Mouse (Mus musculus): ENCODE data around the gene Grk6.

The Grk6 gene

DNA sequence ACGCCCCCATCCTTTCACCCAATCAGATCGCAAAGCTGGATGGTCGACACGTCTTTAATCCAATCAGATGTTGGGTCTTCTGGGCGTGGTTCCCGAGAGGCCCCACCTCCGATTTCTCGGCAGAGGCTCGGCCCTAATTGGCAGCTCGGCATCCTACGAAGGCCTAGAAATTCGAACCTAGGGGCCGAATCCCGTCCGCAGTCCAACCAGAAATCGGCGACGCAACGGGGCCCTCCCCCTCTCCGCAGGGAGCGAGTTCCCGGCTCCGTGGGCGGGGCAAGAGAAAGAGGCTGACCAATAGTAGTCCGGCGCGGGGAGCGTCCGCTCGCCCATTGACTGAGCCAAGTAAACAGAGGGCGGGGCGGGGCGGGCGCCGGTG lies at the start of gene Grk6:
Gene Grk6 (plus strand): TSS at position 136 of the 379 bp plus-strand sequence.
- peak; percentile 100 for DNase-seq

DNA sequence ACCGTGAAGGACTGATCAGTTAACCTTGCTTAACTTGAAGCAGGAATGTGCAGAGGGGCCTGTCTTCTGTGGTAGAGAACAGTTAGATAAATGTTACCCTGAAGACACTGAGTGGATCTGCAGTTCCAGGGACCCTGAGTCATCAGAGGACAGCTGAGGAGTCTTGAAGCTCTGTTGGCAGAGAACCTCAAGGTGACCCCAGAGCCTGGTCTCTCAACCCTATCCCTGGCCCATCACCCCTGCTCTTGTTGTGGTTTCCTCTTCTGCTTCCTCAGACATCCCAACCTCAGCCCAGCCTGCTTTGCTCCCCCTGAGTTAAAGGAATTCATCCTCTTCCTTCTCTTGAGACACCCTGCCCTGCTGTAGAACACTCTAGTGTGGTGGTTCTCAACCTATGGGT lies 46.8 kb upstream of the Grk6 start, which contains the start of gene Slc34a1:
Gene Slc34a1 (plus strand): TSS at position 100 of the 400 bp plus-strand sequence.
- no peak for DNase-seq

DNA sequence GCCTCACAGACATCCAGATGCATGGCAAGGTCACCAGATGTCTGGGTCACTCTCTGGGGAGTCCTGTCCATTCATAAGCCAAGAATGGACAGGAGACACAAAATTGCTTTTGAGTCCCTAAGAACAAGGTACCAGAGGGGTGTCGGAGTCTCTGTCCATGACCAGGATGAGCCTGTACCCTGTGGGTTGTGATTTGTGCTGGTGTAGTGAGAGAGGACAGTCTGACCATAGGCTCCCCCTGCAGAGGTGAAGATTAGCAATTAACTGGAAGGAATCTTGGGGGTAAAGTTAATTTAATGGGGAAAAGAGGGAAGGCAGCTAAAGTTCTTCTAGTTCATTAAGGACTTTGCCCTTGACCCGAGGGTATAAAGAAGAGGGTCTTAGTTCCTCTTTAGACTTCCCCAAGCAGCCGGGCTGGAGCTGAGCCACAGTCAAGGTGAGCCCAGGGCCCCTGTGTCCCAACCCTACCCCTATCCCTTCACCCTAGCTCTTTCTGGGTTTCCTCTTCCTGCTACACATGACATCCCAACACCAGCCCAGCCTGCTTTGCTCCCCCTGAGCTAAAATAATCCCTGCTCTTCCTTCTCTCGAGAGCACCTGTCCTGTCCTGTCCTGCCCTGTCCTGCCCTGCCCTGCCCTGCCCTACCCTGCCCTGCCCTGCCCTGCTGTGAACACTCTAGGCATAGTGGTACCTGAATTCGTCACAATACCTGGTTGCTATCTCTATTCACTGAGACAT lies 45.4 kb upstream of the Grk6 start:
- DNase-seq: no peak

DNA sequence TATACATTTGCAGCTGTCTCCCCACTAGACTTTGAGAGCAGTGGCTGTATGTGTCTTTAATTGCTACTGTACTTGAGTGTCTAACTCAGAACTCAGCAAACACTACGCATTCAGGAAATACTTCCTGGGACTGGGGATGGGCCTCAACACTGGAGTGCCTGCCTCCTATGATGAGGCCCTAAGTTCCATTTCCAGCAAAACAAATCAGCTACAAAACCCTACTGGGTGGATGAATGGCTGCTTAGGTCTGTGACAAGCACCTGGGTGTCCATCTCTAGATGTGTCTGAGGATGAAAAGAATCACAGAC lies 44.9 kb upstream of the Grk6 start:
- DNase-seq: no peak

DNA sequence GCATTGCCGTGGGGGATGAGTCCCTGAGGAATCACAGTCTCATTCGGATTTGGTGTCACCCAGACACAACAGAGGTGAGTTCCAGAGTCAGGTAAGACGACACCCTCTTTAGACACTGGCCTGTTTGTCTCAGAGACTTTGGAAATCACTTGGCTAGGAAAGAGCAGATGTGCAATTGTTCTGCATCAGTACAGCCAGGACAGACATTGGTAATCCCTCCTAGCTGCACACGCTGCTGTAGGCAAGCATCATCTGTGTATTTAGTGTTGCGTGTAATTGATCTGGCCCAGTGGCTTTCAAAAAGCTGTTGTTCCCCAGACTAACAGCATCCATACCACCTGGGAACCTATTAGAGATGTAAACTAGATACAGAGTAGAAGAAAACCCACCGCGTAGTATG lies 41.6 kb upstream of the Grk6 start:
- DNase-seq: no peak

DNA sequence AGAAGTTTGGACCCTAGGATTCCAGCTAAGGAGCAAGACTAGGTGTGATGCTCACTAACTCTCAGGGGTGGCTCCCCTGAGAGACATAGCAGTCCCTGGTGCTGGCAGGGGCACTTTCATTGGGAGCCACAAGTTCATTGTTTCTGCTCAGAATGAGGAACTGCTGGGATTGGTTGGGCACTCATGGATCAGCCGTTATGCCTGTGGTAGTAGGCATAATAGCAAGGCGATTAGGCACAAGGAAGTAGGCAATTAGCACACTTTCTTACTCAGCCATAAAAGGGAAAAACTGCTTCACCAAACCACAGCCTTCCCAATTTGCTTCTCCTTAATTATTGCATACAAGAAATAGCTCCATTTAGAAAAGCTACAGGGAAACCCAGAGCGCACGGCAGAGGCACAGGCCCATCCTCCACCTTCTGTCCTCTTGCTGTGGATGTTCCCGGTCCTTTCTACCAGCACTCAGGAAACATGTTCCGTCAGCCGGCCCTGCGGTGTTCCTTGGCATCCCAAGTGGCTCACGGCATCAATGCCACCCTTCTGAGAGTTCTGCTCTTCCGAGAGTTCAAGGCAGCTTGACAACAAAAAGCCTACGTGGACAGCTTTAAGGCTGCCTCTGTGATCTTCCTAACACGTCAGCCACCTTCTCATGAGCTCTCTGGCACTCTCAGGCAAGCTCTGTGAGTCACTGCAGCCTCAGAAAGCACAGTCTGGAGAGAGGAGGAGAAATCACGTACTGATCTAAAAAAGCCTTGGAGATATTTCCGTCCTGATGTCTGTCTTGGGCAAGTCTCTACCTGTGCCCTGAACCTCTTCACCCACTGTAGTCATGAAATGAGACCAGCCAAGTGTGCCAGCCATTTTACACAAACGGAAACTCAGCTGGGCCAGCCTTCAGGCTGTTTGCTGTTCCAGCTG lies 40.7 kb upstream of the Grk6 start:
- DNase-seq: no peak

DNA sequence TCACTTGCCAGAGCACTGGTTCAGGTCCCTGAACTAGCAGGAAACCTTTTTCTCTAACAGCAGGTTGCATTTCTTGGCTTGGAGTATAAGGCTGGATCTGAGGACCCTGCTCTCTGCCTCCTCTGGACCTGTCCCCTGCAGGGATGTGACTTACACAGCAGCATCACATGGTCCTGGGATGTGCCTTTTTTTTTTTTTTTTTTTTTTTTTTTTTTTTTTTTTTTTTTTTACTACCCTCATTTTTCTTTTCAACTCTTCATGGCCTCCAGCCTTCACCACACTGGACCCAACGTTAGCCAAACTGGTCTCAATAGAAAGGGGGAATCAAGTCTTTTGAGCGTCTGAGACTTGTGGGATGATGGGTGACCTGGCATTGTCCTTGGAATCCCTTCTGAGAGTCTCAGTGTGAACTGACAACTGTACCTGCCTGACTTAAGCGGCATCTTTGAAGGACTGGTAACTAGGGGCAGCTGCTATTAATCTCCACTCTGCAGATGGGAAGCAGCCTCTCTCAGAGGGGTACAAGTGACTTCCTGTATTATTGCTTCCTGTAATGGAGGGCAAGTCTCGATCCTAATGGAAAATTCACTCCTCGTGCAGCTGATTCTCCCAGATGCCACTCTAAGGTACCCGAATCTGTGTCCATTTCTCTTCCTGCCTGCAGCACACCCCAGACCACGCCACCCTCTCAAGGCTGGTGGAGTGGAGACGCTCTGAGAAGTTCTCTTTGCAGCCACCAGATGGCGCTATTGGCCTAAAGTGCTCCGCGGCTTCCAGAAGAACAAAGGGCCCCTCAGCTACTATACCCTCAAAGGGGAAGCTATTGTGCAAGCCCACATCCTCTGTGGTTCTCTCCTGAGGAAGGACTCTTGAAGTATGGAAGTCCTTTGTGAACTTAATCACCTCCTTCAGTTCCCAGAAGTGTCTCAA lies 39.8 kb upstream of the Grk6 start:
- peak; percentile 64 to 72 for DNase-seq

DNA sequence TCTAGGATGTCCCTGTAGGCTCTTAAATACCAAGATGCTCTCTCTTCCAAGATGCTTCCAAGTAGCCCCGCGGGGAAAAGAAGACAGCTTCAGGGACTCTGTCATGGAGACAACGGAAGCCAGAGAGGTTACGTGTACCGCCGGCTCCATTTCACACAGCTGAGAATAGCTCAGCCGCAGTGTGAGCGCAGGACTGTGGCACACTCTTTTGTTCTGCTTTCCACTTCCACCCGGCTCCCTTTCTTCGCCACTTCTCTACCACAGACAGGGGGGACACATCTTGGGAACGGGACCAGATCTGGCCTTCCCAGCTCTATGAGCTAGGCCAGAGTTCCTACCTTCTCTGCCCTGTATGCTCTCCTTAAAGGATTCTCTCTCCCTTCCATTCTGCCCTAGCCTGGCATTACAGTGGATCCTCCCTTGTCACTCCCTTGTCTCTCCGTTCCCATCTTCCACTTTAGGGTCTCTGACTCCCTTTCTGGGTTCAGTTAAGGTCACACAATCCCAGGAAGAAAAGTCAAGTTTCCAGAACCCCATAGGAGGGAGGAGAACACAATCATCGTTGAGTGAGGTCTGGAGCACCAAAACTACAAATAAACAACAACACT lies 39.0 kb upstream of the Grk6 start:
- DNase-seq: no peak

DNA sequence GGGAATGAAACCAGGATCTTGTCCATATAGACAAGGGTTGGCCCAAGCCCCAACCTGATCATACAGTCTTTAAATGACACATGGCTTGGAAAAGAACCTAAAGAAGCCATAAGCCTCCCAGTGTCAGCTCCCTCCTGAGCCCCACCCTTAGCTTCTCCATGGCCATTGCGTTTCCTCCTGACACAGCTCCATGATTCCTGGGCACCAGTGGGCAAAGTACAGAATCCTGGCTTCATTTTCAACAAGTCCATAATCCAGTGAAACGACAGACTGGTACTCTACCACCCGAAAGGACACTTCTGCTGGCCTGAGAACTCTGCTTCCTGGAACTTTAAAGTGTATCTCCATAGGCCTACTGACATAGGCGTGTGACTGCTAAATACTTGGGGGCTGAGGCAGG lies 37.5 kb upstream of the Grk6 start:
- DNase-seq: no peak

DNA sequence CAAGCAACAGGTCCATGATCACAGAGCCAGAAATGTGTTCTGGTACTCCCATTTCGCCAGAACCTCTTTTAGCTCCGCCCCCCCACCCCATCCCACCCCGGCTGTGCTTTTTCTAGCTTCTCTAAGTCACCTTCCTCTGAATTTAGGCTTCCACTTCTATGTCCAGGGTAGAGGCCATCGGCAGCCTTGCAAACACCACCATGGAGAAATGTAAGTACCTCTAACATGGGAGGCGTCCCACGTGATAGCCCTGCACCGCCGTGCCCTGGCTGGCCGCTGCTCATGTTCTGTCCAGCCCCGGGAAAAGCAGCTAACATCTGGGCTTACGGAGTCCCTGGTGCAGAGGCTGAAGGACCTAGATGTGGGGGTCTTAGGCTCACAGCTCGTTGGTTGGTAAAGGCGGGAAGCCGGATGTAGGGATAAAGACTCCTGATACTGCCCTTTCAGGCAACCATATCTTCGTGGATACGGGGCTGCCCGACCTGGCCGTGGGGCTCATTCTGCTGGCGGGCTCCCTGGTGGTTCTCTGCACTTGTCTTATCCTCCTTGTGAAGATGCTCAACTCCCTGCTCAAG lies 36.2 kb upstream of the Grk6 start:
- DNase-seq: no peak

DNA sequence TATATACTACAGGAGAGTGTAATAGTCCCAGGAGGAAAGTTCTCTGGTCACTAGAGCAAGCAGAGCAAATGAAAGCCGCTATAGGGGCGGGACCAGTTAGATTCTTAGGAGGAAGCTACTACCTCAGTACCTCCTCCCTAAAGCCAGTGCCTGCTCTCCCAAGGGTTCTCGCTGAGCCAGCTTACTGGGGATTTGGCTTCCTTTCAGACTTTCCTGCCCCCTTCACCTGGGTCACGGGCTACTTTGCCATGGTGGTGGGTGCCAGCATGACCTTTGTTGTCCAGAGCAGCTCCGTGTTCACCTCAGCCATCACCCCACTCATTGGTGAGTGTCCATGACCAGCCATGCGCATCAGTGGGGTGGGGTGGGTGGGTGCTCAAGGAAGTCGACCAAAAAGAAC lies 33.0 kb upstream of the Grk6 start:
- no peak for DNase-seq

DNA sequence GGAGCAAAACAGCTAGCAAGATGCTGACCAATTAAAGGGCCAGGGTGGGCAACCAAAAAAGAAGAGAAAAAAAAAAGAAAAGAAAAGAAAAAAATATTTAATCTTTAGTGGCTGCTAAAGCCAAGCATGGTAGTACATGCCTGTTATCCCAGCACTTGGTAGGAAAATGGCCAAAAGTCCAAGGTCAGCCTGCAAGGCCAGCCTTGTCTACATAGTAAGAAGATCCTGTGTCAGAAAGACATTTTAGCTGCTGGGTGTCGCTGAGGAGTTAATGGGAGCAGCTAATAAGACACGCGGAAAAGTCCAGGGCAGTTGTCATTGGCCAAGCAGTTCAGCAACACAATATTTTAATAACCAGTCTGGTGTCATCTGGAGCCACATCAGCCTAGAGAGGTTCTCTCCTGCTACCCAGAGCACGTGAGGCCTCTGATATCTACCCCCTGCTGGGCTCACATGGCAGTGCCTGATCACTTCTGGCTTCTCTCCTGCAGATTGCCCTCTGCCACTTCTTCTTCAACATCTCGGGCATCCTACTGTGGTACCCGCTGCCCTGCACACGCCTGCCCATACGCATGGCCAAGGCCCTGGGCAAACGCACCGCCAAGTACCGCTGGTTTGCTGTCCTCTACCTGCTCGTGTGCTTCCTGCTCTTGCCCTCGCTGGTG lies 32.1 kb upstream of the Grk6 start:
- no peak for DNase-seq

DNA sequence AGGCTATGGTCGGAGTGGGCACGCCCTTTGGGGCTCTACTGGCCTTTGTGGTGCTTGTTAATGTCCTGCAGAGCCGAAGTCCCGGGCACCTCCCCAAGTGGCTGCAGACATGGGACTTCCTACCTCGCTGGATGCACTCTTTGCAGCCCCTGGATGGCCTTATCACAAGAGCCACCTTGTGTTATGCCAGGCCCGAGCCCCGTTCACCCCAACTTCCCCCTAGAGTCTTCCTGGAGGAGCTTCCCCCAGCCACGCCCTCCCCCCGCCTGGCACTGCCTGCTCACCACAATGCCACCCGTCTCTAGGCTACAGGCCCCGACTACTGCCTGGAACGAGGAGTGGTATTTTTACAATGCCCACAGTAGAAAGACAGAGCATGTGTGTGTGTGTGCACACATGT lies 31.5 kb upstream of the Grk6 start:
- peak in 1 of 2 experiments; percentile 13 for DNase-seq

DNA sequence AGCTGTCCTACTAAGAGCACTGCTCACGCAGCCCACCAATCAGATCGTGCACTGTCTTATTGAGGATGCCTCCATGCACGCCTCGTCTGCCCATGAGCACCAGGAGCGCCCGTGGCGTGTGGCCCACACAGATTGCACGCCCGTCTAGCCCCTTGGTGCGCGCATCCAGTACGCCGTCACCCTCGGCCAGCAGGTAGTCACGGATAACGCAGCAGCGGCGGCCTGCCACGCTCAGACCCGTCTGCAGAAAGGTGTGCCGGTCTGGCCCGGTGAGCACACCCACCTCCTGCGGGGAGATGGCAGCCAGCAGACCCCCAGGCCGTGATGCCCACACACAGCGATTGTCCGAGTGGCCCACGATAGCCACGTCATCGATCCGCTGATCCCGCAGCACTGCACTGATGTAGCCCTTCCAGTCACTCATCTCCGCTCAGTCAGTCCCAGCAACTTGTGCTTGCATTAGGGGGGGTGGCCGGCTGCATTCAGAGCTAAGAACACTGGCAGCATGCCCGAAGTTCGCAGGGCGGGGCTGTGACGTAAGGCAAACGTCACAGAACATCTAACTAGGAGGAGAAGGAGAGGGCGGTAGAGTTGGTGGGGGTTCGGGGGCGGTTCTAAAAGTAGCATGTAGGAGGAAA lies 30.0 kb upstream of the Grk6 start, which contains the start of gene Pfn3:
Gene Pfn3 (minus strand): TSS at position 490 of the 638 bp plus-strand sequence.
- peak in 1 of 2 experiments; percentile 39 for DNase-seq

DNA sequence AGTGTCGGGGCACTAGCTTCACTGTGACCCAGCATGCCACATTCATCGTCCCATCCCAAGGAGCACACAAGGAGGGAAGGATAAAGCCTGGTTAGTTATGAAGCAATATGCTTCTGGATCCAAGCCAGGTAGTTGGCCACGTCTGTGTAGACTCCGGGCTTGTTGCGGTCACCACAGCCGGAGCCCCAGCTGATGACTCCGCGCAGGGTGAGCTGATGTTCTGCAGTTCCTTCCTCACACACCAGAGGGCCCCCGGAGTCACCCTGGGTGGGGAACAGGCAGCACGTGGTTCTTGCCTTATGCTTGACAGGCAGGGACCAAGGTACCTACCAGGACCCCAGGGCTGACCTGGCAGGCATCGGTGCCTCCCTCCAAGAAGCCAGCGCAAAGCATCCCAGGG lies 26.9 kb upstream of the Grk6 start:
- DNase-seq: peak; percentile 89 to 92

DNA sequence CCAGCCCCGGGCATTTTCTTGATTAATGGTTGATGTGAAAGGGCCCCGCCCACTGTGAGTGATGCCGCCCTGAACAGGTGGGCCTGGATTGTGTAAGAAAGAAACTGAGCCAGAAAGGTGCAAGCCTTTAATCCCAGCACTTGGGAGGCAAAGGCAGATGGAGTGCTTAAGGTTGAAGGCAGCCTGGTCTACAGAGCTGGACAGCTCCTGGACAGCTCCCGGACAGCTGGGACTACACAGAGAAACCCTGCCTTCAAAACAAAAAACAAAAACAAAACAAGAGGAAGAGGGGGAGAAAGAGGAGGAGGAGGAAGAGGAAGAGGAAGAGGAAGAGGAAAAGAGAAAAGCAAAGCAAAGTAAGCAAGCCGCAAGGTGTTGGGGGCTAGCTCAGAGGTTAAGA lies 25.7 kb upstream of the Grk6 start:
- DNase-seq: no peak

DNA sequence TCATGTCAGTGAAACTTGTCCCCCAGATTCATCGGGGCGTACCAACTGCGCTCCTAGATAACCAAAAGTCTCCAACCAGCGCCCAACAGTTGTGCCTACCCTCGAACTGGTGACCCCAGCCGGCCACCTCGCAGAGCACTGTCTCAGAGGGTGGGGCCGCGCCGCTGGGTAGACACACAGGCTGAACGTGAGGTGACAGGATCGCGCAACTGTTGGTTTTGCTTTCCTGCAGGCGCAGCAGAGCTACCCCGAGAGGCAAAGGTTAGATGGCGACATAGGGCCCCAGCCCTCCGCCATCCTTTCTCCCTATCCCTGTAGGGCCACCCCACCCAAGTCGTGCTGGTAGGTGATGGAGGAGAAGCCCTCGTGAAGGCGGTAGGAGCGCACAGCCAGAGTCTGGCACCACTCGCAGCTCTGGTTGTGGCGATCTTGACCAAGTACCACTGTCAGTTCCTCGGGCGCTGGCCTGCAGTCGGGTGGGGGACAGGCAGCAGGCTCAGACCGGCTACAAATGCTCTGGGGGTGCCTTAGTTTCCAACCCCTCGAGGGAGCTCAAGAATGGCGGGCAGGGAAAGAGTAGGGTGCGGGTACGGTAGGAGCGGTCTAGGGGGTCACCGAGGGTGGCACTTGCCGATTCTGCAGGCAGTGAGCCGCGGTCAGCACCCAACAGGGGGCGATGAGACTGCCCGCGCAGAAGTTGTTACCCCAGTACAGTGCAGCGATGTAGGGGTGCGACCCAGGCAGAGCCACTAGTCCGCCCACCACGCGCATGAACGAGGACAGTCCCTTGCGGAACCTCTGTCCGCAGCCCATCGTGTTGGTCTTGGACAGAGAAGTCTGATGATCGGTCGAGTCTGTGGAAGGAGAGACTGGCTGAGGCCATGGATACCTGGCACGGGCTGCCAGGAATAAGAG lies 24.6 kb upstream of the Grk6 start:
- no peak for DNase-seq

DNA sequence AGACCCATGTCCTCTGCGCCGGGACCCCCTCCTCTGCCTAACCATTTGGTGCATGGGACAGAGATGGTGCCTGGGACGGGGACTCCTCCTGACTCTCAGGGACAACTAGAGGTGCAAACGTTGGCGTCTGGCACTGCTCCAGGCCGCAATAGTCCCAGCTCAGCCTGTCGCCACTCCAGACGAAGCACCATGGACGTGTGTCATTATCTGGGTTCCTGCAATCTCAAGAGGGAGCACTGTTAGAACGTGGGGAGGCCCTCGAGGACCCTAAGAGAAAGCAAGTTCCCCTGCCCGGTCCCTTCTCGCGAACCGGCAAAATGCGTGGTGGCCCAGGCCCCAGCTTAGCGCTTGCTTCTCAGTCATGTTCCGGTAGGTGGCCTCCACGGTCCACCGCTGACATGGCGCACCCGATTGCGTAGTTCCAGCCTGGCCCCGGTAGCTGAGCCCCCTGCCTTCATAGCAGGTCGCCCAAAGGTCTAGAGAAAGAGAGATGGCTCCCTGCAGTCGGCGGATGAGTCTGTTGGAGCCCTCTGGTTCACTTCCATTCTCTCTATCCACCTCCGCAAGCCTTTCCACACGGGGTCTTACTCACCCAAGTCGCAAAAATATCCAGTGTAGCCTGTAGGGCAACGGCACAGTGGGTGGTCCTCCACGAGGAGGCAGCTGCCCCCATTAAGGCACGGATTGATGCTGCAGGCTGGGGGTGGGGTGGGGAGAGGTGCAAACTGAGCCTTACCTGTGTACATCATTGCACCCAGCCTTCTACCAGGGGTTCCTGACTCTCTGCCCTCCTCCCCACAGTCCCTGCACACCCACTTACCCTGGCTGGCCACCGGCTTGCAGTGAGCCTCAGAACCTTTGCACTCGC lies 23.7 kb upstream of the Grk6 start:
- peak; percentile 71 to 73 for DNase-seq

DNA sequence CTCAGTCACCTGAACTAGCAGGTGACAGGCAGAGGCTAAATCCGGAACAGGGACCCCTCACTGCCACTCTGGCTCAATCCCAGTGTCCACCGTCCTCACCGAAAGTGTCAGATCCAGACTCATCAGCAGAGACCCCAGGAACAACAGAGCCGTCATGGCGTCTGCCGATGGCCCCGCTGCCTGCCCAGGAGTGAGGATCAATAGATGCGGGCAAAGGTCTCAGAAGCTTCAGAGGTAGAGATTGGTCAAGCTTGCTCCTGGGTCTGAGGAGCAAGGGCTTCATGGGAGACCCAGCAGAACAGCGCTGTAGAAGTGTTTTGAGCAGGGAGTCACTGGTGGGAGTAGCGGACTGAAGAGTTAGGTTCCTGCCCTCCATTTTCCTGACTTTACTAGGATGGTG lies 18.3 kb upstream of the Grk6 start, which contains the start of gene F12:
Gene F12 (minus strand): TSS at position 181 of the 400 bp plus-strand sequence.
- no peak for DNase-seq
